Mouse (Mus musculus): ENCODE measurements at regions not wholly inside any gene's neighbourhood (a gene's known extent, or its start where the extent isn't known, plus 50 kb on each side); places are given as distances from the start of the nearest gene placed in this dataset.

- no peak for DNase-seq (ENCODE audit: low spot score)
- WGBS = 90% methylated on average over 6 of the region's 6 CpGs
- Histone ChIP-seq H3K36me3 (ENCODE audit: control insufficient read depth, insufficient read depth, low read length) (no peaks in the 10 kb centered on the region), H3K9ac (ENCODE audit: low read length) (no peak overlapping the region), H3K4me1 (ENCODE audit: control insufficient read depth, insufficient read depth, low read length) (no peaks in the 10 kb centered on the region), H3K27ac (ENCODE audit: low read depth, low read length) (no peak overlapping the region), H3K9me3 (replicated peaks; ENCODE audit: control insufficient read depth, low read length) (no peaks in the 10 kb centered on the region), H3K27me3 (replicated peaks; ENCODE audit: control insufficient read depth, insufficient read depth, low read length) (no peaks in the 10 kb centered on the region), H3K4me3 (ENCODE audit: low read depth, low read length) (no peak overlapping the region), H3K4me2 (ENCODE audit: low read length) (no peak overlapping the region)
- ATAC-seq = no peak
Measured at GRCm38 (mm10) chr11:45311934-45312333, 539.9 kb upstream of the Clint1 start.

DNA sequence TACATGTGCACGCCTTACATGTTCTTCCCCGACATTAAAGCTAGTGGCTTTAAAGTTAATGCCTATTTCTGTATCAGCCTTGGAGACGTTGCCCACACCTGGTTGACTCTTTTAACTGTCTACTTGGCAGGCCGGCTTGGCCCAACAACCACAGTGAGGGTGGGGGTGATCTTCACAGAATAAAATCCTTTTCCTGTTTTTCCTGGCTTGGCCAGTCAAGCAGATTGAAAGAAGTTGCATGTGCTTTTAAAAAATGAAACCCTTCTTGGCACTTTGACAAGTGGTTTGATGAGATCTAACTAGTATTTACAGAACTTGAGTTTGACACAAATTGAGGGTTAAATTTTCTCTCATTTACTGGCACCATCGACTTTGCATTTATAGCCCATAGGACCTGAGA lies 528.1 kb upstream of the Clint1 start:
- Histone ChIP-seq H3K9ac (ENCODE audit: low read length) (no peak overlapping the region), H3K36me3 (ENCODE audit: control insufficient read depth, insufficient read depth, low read length) (no peaks in the 10 kb centered on the region), H3K4me3 (ENCODE audit: low read depth, low read length) (no peak overlapping the region), H3K27me3 (replicated peaks; ENCODE audit: control insufficient read depth, insufficient read depth, low read length) (no peaks in the 10 kb centered on the region), H3K9me3 (replicated peaks; ENCODE audit: control insufficient read depth, low read length) (no peaks in the 10 kb centered on the region), H3K27ac (ENCODE audit: low read depth, low read length) (no peak overlapping the region), H3K4me2 (ENCODE audit: low read length) (no peak overlapping the region), H3K4me1 (ENCODE audit: control insufficient read depth, insufficient read depth, low read length) (no peaks in the 10 kb centered on the region)
- ATAC-seq (no peak), DNase-seq (ENCODE audit: low spot score) (no peak)
- 85% methylated on average over 5 of the region's 5 CpGs for WGBS

DNA sequence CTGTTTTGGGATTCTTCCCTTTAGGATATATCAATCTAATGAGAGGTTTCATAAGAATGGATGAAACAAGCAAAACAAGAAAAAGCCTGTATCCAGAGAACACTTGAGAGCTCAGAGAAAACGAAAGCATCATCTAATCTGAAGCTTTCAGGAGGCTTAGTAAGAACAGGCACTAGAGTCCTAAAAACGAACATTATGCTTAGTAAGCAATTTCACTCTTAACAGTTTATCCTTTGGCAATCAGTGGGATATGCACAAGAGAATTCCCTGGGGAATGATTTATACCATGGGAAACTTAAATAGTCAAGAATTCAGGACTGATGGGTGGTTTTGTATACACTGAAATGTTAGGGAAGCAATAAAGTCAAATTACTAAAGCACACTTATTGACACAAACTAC lies 521.5 kb upstream of the Clint1 start:
- Histone ChIP-seq H3K27me3 (replicated peaks; ENCODE audit: control insufficient read depth, insufficient read depth, low read length) (no peaks in the 10 kb centered on the region), H3K4me1 (ENCODE audit: control insufficient read depth, insufficient read depth, low read length) (no peaks in the 10 kb centered on the region), H3K4me3 (ENCODE audit: low read depth, low read length) (no peak overlapping the region), H3K4me2 (ENCODE audit: low read length) (no peak overlapping the region), H3K9me3 (replicated peaks; ENCODE audit: control insufficient read depth, low read length) (no peaks in the 10 kb centered on the region), H3K9ac (ENCODE audit: low read length) (no peak overlapping the region), H3K27ac (ENCODE audit: low read depth, low read length) (no peak overlapping the region), H3K36me3 (ENCODE audit: control insufficient read depth, insufficient read depth, low read length) (no peaks in the 10 kb centered on the region)
- WGBS = 75% methylated on average over 2 of the region's 2 CpGs
- no peak for DNase-seq (ENCODE audit: low spot score)
- no peak for ATAC-seq

DNA sequence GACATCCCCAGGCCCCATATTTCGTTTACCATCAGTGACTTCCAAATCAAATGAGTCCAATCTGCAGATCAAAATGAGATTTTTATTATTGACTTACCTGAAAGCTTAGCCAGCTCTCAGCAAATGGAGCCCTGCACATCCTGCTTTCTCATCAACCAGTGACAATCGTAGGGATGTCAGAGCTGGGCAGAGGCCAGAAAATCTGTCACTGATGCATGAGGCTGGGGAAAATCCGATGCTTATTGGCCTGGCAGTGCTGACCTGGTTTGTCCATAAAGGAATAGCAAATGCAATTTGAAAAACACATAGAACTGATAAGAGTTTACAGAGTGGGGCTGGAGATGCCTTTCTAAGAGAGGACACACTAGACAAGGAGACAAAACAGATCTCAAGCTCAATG lies 518.1 kb upstream of the Clint1 start:
- ATAC-seq (no peak), DNase-seq (ENCODE audit: low spot score) (no peak)
- Histone ChIP-seq H3K4me3 (ENCODE audit: low read depth, low read length) (no peak overlapping the region), H3K27me3 (replicated peaks; ENCODE audit: control insufficient read depth, insufficient read depth, low read length) (no peaks in the 10 kb centered on the region), H3K4me1 (ENCODE audit: control insufficient read depth, insufficient read depth, low read length) (no peaks in the 10 kb centered on the region), H3K9ac (ENCODE audit: low read length) (no peak overlapping the region), H3K9me3 (replicated peaks; ENCODE audit: control insufficient read depth, low read length) (no peaks in the 10 kb centered on the region), H3K27ac (ENCODE audit: low read depth, low read length) (no peak overlapping the region), H3K4me2 (ENCODE audit: low read length) (no peak overlapping the region), H3K36me3 (ENCODE audit: control insufficient read depth, insufficient read depth, low read length) (no peaks in the 10 kb centered on the region)
- 64% methylated on average over 3 of the region's 3 CpGs for WGBS

DNA sequence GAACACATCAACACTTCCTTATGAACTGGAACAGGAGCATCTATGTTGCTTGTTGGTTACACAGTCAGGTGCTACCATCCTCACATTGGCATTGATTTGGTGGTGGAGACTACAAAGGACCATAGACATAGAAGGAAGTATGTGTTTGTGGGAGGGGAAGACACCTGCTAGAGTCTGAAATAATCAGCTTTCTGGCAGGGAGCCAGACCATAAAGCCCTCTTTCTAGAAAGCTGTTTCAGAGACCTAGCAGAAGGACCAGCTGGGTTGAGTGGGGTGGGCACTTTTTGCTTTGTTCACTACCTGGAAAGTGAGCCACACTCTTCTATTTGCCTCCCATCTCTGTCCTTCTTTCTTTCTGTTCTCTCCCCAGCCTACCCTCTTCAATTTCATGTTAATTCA lies 502.5 kb upstream of the Clint1 start:
- Histone ChIP-seq H3K4me2 (ENCODE audit: low read length) (no peak overlapping the region), H3K4me3 (ENCODE audit: low read depth, low read length) (no peak overlapping the region), H3K27ac (ENCODE audit: low read depth, low read length) (no peak overlapping the region), H3K9me3 (replicated peaks; ENCODE audit: control insufficient read depth, low read length) (no peaks in the 10 kb centered on the region), H3K36me3 (ENCODE audit: control insufficient read depth, insufficient read depth, low read length) (no peaks in the 10 kb centered on the region), H3K9ac (ENCODE audit: low read length) (no peak overlapping the region), H3K27me3 (replicated peaks; ENCODE audit: control insufficient read depth, insufficient read depth, low read length) (no peaks in the 10 kb centered on the region), H3K4me1 (ENCODE audit: control insufficient read depth, insufficient read depth, low read length) (no peaks in the 10 kb centered on the region)
- ATAC-seq (no peak), DNase-seq (ENCODE audit: low spot score) (no peak)

DNA sequence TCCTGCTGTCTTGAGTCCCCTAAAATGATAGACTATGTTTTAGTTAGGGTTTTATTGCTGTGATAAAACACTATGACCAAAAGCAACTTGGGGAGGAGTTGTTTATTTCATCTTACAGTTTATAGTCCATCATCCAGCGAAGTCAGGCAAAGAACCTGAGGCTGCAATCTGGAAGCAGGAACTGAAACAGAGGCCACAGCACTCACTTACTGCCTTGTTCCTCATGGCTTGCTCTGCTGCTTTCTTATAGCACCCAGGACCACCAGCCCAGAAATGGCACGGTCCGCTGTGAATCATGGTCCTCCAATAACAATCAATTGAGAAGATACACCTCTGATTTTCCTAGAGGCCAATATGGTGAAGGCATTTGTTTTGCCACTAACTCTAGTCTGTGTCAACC lies 486.5 kb upstream of the Clint1 start:
- Histone ChIP-seq H3K4me2 (ENCODE audit: low read length) (no peak overlapping the region), H3K4me1 (ENCODE audit: control insufficient read depth, insufficient read depth, low read length) (no peaks in the 10 kb centered on the region), H3K9ac (ENCODE audit: low read length) (no peak overlapping the region), H3K4me3 (ENCODE audit: low read depth, low read length) (no peak overlapping the region), H3K9me3 (replicated peaks; ENCODE audit: control insufficient read depth, low read length) (no peaks in the 10 kb centered on the region), H3K36me3 (ENCODE audit: control insufficient read depth, insufficient read depth, low read length) (no peaks in the 10 kb centered on the region), H3K27ac (ENCODE audit: low read depth, low read length) (no peak overlapping the region), H3K27me3 (replicated peaks; ENCODE audit: control insufficient read depth, insufficient read depth, low read length) (no peaks in the 10 kb centered on the region)
- ATAC-seq = no peak
- WGBS = 93% methylated on average over 3 of the region's 3 CpGs
- no peak for DNase-seq (ENCODE audit: low spot score)

GRCm38 (mm10) chr11:45389243-45390146 lies 462.4 kb upstream of the Clint1 start:
- Histone ChIP-seq H3K36me3 (ENCODE audit: control insufficient read depth, insufficient read depth, low read length) (no peaks in the 10 kb centered on the region), H3K27ac (ENCODE audit: low read depth, low read length) (no peak overlapping the region), H3K27me3 (replicated peaks; ENCODE audit: control insufficient read depth, insufficient read depth, low read length) (no peaks in the 10 kb centered on the region), H3K9me3 (replicated peaks; ENCODE audit: control insufficient read depth, low read length) (no peaks in the 10 kb centered on the region), H3K4me2 (ENCODE audit: low read length) (no peak overlapping the region), H3K9ac (ENCODE audit: low read length) (no peak overlapping the region), H3K4me1 (ENCODE audit: control insufficient read depth, insufficient read depth, low read length) (no peaks in the 10 kb centered on the region), H3K4me3 (ENCODE audit: low read depth, low read length) (no peak overlapping the region)
- DNase-seq (ENCODE audit: low spot score) (no peak), ATAC-seq (no peak)
- 52% methylated on average over 11 of the region's 11 CpGs for WGBS

DNA sequence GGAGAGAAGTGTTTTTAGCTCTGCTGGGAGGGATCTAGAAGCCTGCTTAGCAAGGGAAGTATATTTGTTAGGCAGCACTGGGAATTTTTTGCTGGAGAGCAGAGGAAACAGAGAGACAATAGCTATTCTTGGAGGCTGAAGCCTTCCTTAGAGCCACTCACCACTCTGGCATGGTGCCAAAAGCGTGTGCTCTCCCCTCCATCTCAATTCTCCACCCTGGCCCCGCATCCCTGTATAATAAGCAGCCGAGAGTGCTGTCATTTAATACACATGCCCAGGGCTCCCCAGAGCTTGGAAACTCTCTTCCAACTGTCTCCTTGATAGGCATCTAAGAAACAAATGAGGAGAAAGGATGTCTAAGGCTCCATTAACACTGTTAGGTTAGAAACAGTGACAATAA lies 455.8 kb upstream of the Clint1 start:
- Histone ChIP-seq H3K4me3 (ENCODE audit: low read depth, low read length) (no peak overlapping the region), H3K9ac (ENCODE audit: low read length) (no peak overlapping the region), H3K36me3 (ENCODE audit: control insufficient read depth, insufficient read depth, low read length) (no peaks in the 10 kb centered on the region), H3K27me3 (replicated peaks; ENCODE audit: control insufficient read depth, insufficient read depth, low read length) (no peaks in the 10 kb centered on the region), H3K9me3 (replicated peaks; ENCODE audit: control insufficient read depth, low read length) (no peaks in the 10 kb centered on the region), H3K4me2 (ENCODE audit: low read length) (no peak overlapping the region), H3K4me1 (ENCODE audit: control insufficient read depth, insufficient read depth, low read length) (peaks cover 6% of the 10 kb centered on the region; the same call in 1 of the 2 replicates), H3K27ac (ENCODE audit: low read depth, low read length) (no peak overlapping the region; the same call in 1 of the 2 replicates)
- WGBS = 1% methylated on average over 3 of the region's 3 CpGs
- ATAC-seq (peak; percentile 68; the same call in 1 of the 2 replicates), DNase-seq (ENCODE audit: low spot score) (peak; percentile 74)

DNA sequence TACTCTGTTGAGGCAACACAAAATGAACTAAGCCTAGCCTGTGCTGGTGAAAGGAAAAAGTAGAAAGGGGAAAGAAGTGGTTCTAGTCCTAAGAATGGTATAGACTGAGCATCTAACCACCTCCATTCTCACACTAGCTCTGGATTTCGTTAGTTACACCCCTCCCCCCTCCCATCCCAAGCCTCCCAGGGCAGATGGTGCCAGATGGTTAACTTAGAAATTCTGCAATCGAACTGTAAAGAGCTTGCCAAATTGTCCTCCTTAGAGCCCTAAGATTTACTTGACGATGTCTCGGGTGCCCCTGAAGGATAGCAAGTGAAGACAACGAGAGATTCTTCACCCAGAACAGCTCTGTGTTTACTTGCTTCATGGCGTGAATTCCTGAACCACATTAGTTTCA lies 453.7 kb upstream of the Clint1 start:
- Histone ChIP-seq H3K27me3 (replicated peaks; ENCODE audit: control insufficient read depth, insufficient read depth, low read length) (no peaks in the 10 kb centered on the region), H3K9me3 (replicated peaks; ENCODE audit: control insufficient read depth, low read length) (no peaks in the 10 kb centered on the region), H3K27ac (ENCODE audit: low read depth, low read length) (no peak overlapping the region), H3K4me1 (ENCODE audit: control insufficient read depth, insufficient read depth, low read length) (peaks cover 6% of the 10 kb centered on the region; the same call in 1 of the 2 replicates), H3K36me3 (ENCODE audit: control insufficient read depth, insufficient read depth, low read length) (no peaks in the 10 kb centered on the region), H3K4me2 (ENCODE audit: low read length) (no peak overlapping the region), H3K4me3 (ENCODE audit: low read depth, low read length) (no peak overlapping the region), H3K9ac (ENCODE audit: low read length) (no peak overlapping the region)
- ATAC-seq (peak; percentile 50; the same call in 1 of the 2 replicates), DNase-seq (ENCODE audit: low spot score) (peak; percentile 72)
- WGBS = 50% methylated on average over 6 of the region's 6 CpGs

Measured in forebrain, embryonic 14.5 days (tissue).